Mouse (Mus musculus) midbrain, embryonic 14.5 days (tissue): ENCODE results near the gene B3galnt2. TPM values are rescaled to one million over a fixed set of nuclear protein-coding genes. Genes with fewer than 3 reads are reported as not detected.
"Not testable (repeated sequence)": the region's sequence is repeated elsewhere in the genome, so short reads cannot be mapped to it uniquely, and the experiment has no call there.

Experiments used
- ATAC-seq: fragments of 200-750 bp; cut with Nextera tagmentation; 2 replicates; pipeline ENCODE4 v1.8.0; 2017; ENCODE audit warnings: moderate number of reproducible peaks, moderate library complexity; ENCODE audit not compliant: low FRiP score, low TSS enrichment
- DNase-seq: peaks from one replicate; pipeline ENCODE4 v3.0.0-alpha.2; 2015
- H3K27ac ChIP-seq: fragments of 300-500 bp; sonication (generic); replicated peaks from 2 replicates; pipeline ENCODE4 v1.5.1; 2014; ENCODE audit warnings: mild to moderate bottlenecking, low read depth, low read length, moderate library complexity
- H3K27me3 ChIP-seq: fragments of 300-500 bp; sonication (generic); 2 replicates; pipeline ENCODE4 v1.6.1; 2014; ENCODE audit warnings: low read length, control low read depth, mixed read lengths; ENCODE audit not compliant: control insufficient read depth, insufficient read depth
- H3K36me3 ChIP-seq: fragments of 300-500 bp; sonication (generic); 2 replicates; pipeline ENCODE4 v1.6.1; 2014; ENCODE audit warnings: low read length, control low read depth; ENCODE audit not compliant: control insufficient read depth, insufficient read depth
- H3K4me1 ChIP-seq: fragments of 300-500 bp; sonication (generic); 2 replicates; pipeline ENCODE4 v1.6.1; 2014; ENCODE audit warnings: mild to moderate bottlenecking, antibody characterized with exemption, low read length, control low read depth; ENCODE audit not compliant: control insufficient read depth, insufficient read depth
- H3K4me2 ChIP-seq: fragments of 300-500 bp; sonication (generic); 2 replicates; pipeline ENCODE4 v1.6.1; 2014; ENCODE audit warnings: mild to moderate bottlenecking, low read length, moderate library complexity
- H3K4me3 ChIP-seq: fragments of 300-500 bp; sonication (generic); replicated peaks from 2 replicates; pipeline ENCODE4 v1.5.1; 2014; ENCODE audit warnings: low read depth, low read length
- H3K9ac ChIP-seq: fragments of 300-500 bp; sonication (generic); replicated peaks from 2 replicates; pipeline ENCODE4 v1.6.1; 2014; ENCODE audit warnings: mild to moderate bottlenecking, low read length, moderate library complexity
- H3K9me3 ChIP-seq: fragments of 300-500 bp; sonication (generic); 2 replicates; pipeline ENCODE4 v1.6.1; 2016; ENCODE audit warnings: low read length, control low read depth, mixed read lengths; ENCODE audit not compliant: control insufficient read depth
- WGBS: fragments of 180-500 bp; shearing (Covaris S2); extraction: QIAGEN DNeasy Blood & Tissue Kit; methylation state at CpG from one replicate; pipeline ENCODE4 v1.1.7; 2014; 5-methylcytosine and 5-hydroxymethylcytosine counted together
- polyA plus RNA-seq: library from polyadenylated mRNA; unstranded; fragments of >200 nt; fragmentation: Nextera tagmentation; extraction: Ambion mirVana; gene quantifications from 2 replicates; pipeline ENCODE4 v1.2.1, GENCODE M21; 2014

Gene B3galnt2
- polyA plus RNA-seq, 1 experiment from 2014 or later, result 20.6 TPM

DNA sequence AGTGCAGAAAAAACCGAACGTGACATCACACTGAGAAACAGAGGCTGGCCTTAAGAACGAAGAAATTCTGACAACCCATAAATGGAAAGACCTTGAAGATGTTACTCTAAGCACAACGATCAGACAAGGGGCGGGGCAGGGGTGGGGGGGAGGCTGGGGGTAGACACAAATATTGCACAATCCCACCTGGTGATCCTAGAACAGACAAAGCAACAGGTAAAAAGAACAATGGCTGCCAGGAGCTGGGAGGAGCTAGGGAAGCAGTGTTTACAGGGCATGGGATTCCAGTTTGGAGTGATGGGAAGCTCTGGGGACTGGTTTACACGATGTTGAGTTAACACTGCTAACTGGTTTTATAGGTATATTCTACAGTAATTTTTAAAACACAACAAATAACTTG is 61.3 kb downstream of the B3galnt2 start:
- no peaks in the 10 kb centered on the region for H3K4me1 ChIP-seq
- no peak overlapping the region for H3K4me3 ChIP-seq
- peaks cover 68% of the 10 kb centered on the region for H3K36me3 ChIP-seq
- no peak overlapping the region for H3K9ac ChIP-seq
- H3K27me3 ChIP-seq, result no peaks in the 10 kb centered on the region
- WGBS, result 96% methylated on average over 6 of the region's 6 CpGs
- no peaks in the 10 kb centered on the region for H3K9me3 ChIP-seq
- no peak for DNase-seq
- H3K4me2 ChIP-seq, result no peak overlapping the region
- ATAC-seq, result no peak
- H3K27ac ChIP-seq, result no peak overlapping the region

DNA sequence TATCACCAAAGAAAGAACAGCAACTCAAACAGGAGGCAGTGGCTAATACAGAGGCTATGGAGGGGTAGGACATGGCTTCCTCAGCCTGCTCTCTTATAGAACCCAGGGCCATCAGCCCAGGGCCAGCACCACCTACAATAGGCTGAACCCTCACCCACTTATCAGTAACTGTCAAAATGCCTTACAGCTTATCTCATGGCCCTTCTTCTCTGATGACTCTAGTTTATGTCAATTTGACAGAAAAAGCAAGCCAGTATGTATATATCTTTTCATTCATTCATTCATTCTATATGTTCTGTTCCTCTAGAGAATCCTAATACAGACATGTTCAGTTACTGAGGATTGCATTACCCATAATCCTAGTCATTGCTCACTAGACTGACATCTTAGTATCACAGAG is 64.0 kb downstream of the B3galnt2 start:
- no peak overlapping the region for H3K9ac ChIP-seq
- no peak overlapping the region for H3K27ac ChIP-seq
- H3K4me1 ChIP-seq, result no peaks in the 10 kb centered on the region
- ATAC-seq, result no peak
- H3K4me2 ChIP-seq, result no peak overlapping the region
- H3K4me3 ChIP-seq, result no peak overlapping the region
- peaks cover 50% of the 10 kb centered on the region for H3K36me3 ChIP-seq
- DNase-seq, result no peak
- no peaks in the 10 kb centered on the region for H3K9me3 ChIP-seq
- H3K27me3 ChIP-seq, result no peaks in the 10 kb centered on the region

DNA sequence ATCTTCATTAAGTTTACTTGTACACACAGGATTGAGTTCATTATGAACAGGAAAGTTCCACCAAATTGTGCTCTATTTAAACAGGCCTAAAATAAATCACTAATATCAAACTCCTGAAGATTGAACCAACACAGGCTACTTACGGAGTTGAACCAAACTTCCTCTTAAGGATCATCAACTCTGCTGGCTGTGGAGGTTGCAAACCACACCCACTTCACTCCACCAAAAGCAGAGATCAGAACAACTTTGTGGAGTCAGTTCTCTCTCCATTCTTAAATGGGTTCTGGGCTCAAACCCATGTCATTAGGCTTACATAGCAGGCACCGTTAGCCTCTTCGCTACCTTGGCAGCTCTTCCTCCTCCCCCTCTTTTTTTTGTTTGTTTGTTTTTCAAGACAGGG is 64.6 kb downstream of the B3galnt2 start:
- peaks cover 45% of the 10 kb centered on the region for H3K36me3 ChIP-seq
- no peaks in the 10 kb centered on the region for H3K27me3 ChIP-seq
- no peaks in the 10 kb centered on the region for H3K4me1 ChIP-seq
- ATAC-seq (no peak), DNase-seq (no peak)
- no peak overlapping the region for H3K4me2 ChIP-seq
- H3K27ac ChIP-seq, result no peak overlapping the region
- 96% methylated on average over 3 of the region's 3 CpGs for WGBS
- H3K9me3 ChIP-seq, result no peaks in the 10 kb centered on the region
- no peak overlapping the region for H3K9ac ChIP-seq
- H3K4me3 ChIP-seq, result no peak overlapping the region

DNA sequence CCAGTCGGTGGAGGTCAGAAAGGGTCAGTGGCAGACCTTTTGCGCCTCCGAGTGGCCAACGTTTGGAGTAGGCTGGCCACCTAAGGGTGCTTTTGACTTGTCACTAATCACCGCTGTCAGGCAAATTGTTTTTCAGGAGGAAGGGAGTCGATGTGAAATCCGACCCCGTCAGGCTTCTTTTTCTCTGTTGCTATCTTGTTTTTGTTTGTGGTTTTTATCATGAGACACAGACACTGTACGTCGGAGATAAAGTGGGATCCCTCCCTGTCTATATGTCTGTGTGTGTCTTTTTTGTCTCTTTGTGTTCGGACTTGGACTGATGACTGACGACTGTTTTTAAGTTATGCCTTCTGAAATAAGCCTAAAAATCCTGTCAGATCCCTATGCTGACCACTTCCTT is 67.1 kb downstream of the B3galnt2 start:
- H3K9ac ChIP-seq, H3K9me3 ChIP-seq, H3K27ac ChIP-seq, ATAC-seq, DNase-seq, H3K4me3 ChIP-seq, H3K27me3 ChIP-seq, H3K4me1 ChIP-seq, H3K4me2 ChIP-seq: not testable (repeated sequence)
- peaks cover 43% of the 10 kb centered on the region for H3K36me3 ChIP-seq
- 84% methylated on average over 11 of the region's 12 CpGs for WGBS

DNA sequence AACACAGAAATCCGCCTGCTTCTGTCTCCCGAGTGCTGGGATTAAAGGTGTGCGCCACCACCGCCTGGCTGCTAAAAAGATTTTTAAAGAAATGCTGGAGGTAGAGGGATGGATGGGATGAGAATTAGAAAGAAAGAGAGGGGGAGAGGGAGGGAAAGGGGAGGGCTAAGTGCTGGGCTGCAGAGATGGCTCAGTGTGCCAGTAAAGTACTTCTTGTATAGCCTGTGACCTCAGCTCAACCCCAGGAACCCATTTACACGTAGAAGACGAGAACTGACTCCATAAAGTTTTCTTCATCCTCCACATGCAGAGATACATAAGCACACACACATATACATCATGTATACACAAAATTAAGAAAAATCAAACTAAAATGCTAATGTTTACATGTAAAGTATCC is 71.3 kb downstream of the B3galnt2 start:
- no peak for DNase-seq
- ATAC-seq, result no peak
- Histone ChIP-seq H3K36me3 (peaks cover 40% of the 10 kb centered on the region), H3K27ac (no peak overlapping the region), H3K9me3 (no peaks in the 10 kb centered on the region), H3K4me2 (no peak overlapping the region), H3K9ac (no peak overlapping the region), H3K27me3 (no peaks in the 10 kb centered on the region), H3K4me1 (no peaks in the 10 kb centered on the region), H3K4me3 (no peak overlapping the region)
- WGBS, result 92% methylated on average over 6 of the region's 6 CpGs

DNA sequence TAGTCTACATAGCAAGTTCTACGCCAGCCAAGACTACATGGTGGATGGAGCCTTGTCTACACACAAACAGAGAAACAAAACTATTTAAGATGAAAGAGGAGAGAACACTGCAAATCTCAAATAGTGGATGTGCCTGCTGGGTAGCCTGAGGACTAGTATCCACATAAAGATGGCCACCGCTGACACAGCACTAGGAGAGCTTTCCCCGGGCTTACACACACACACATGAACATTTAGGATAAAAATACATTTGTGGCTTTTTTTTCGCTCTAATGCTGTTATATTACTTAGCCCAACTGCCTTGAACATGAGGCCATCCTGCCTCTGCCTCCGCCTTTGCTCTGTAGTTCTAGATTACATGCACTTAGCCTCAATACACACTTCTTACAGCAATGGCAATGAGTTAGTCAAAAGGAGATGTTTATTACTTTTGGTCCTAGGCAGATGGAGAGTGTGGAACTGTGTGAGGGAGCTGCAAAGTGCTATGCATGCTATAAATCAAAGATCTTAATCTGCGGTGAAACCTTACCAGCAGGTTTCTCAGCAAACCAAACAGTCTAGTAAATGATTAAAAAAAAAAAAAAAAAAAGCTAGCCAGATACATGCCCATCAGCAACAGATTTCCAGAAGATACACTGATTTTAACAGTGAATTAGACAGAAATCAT is 72.0 kb downstream of the B3galnt2 start:
- H3K4me2 ChIP-seq, result no peak overlapping the region
- DNase-seq (no peak), ATAC-seq (no peak)
- peaks cover 40% of the 10 kb centered on the region for H3K36me3 ChIP-seq
- no peaks in the 10 kb centered on the region for H3K4me1 ChIP-seq
- WGBS, result 98% methylated on average over 6 of the region's 6 CpGs
- H3K9me3 ChIP-seq, result no peaks in the 10 kb centered on the region
- no peak overlapping the region for H3K4me3 ChIP-seq
- H3K27ac ChIP-seq, result no peak overlapping the region
- no peak overlapping the region for H3K9ac ChIP-seq
- H3K27me3 ChIP-seq, result no peaks in the 10 kb centered on the region

DNA sequence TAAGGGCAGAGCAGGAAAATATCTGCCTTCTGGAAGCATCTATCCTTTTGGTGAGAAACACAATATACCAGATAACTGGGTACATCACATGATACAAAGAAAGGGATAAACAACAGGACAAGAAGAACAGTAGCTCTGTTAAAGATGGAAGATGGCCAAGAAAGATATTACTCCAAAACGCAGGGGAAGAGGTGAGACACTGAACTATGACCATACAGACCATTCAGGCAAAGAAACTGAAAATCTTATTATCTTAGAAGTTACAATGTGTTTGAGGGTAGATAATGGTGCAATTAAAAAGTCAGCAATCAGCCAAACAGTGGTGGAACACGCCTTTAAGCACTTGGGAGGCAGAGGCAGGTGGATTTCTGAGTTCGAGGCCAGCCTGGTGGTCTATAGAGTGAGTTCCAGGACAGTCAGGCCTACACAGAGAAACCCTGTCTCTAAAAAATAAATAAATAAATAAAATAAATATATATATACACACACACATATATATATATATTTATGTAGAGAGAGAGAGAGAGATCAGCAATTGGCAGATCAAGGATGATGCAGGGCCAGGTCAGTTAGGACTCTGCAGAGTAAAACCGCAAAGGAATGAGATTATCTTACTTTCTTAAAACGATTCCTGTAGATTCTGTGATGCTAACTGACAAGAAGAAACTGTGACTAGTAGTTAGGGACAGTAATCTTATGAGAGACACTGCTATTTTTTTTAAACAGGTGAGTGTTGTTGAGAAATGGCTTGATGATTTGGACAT is 79.2 kb downstream of the B3galnt2 start:
- Histone ChIP-seq H3K4me3 (no peak overlapping the region), H3K9me3 (no peaks in the 10 kb centered on the region), H3K4me2 (no peak overlapping the region), H3K4me1 (peaks cover 2% of the 10 kb centered on the region; the same call in 1 of the 2 replicates), H3K36me3 (peaks cover 12% of the 10 kb centered on the region), H3K9ac (no peak overlapping the region), H3K27ac (no peak overlapping the region), H3K27me3 (no peaks in the 10 kb centered on the region)
- no peak for DNase-seq
- WGBS, result 91% methylated on average over 5 of the region's 5 CpGs
- ATAC-seq, result no peak

DNA sequence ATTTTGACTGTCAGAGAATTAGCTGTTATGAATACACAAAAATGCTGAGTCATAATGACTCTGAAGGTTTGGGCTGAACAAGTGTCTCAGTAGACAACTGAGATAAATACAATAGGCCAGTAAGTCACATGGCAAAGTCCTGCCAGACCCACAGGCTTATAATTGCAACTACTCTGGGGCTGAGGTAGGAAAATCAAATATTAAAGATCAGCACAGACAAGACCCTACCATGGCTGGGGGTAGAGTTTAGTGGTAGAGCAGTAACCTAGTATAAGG is 79.7 kb downstream of the B3galnt2 start:
- Histone ChIP-seq H3K9me3 (no peaks in the 10 kb centered on the region), H3K9ac (no peak overlapping the region), H3K4me1 (peaks cover 5% of the 10 kb centered on the region; the same call in 1 of the 2 replicates), H3K4me3 (no peak overlapping the region), H3K36me3 (peaks cover 7% of the 10 kb centered on the region), H3K27me3 (no peaks in the 10 kb centered on the region), H3K27ac (no peak overlapping the region), H3K4me2 (no peak overlapping the region)
- peak; percentile 5 for DNase-seq
- no peak for ATAC-seq

DNA sequence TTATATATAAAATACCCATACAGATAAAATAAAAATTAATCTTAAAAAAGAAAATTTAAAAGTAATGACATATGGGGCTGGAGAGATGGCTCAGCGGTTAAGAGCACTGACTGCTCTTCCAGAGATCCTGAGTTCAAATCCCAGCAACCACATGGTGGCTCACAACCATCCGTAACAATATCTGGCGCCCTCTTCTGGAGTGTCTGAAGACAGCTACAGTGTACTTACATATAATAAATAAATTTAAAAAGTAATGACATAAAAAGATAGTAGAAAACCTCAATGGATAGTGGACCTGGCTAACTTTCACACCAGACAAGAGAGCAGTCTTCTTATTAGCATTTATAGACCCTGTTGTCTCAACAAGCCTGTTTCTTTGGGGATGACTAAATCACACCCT is 81.1 kb downstream of the B3galnt2 start:
- not testable (repeated sequence) for H3K27me3 ChIP-seq, H3K9me3 ChIP-seq, DNase-seq, H3K4me1 ChIP-seq, H3K4me3 ChIP-seq, H3K27ac ChIP-seq, H3K4me2 ChIP-seq, H3K36me3 ChIP-seq, H3K9ac ChIP-seq, ATAC-seq
- 93% methylated on average over 3 of the region's 3 CpGs for WGBS
